Mouse (Mus musculus) hindbrain, embryonic 16.5 days (tissue): Measurements from ENCODE around the gene Chmp5. TPM values are rescaled to one million over a fixed set of nuclear protein-coding genes. Genes with fewer than 3 reads are reported as not detected.

ENCODE experiments used
- ATAC-seq: fragments of 200-750 bp; cut with Nextera tagmentation; 2 replicates; pipeline ENCODE4 v1.8.0; 2017; ENCODE audit warnings: moderate TSS enrichment, moderate library complexity
- H3K27ac ChIP-seq: fragments of 300-500 bp; sonication (generic); 2 replicates; pipeline ENCODE4 v1.5.1; 2014; ENCODE audit warnings: low read depth, mild to moderate bottlenecking, control low read depth, low read length, moderate library complexity
- H3K27me3 ChIP-seq: fragments of 300-500 bp; sonication (generic); replicated peaks from 2 replicates; pipeline ENCODE4 v1.6.1; 2014; ENCODE audit warnings: low read length; ENCODE audit not compliant: control insufficient read depth, insufficient read depth
- H3K36me3 ChIP-seq: fragments of 300-500 bp; sonication (generic); 2 replicates; pipeline ENCODE4 v1.6.1; 2014; ENCODE audit warnings: mild to moderate bottlenecking, low read length, moderate library complexity, mixed read lengths; ENCODE audit not compliant: control insufficient read depth, insufficient read depth
- H3K4me1 ChIP-seq: fragments of 300-500 bp; sonication (generic); 2 replicates; pipeline ENCODE4 v1.6.1; 2014; ENCODE audit warnings: low read depth, low read length; ENCODE audit not compliant: control insufficient read depth, insufficient read depth
- H3K4me2 ChIP-seq: fragments of 300-500 bp; sonication (generic); 2 replicates; pipeline ENCODE4 v1.6.1; 2014; ENCODE audit warnings: mild to moderate bottlenecking, low read length, control low read depth, moderate library complexity
- H3K4me3 ChIP-seq: fragments of 300-500 bp; sonication (generic); 2 replicates; pipeline ENCODE4 v1.5.1; 2014; ENCODE audit warnings: mild to moderate bottlenecking, low read length, control low read depth, moderate library complexity
- H3K9ac ChIP-seq: fragments of 300-500 bp; sonication (generic); 2 replicates; pipeline ENCODE4 v1.6.1; 2014; ENCODE audit warnings: low read depth, mild to moderate bottlenecking, control low read depth, low read length, moderate library complexity
- H3K9me3 ChIP-seq: fragments of 300-500 bp; sonication (generic); 2 replicates; pipeline ENCODE4 v1.6.1; 2014; ENCODE audit warnings: mild to moderate bottlenecking, low read length, moderate library complexity; ENCODE audit not compliant: control insufficient read depth
- WGBS: fragments of 180-500 bp; shearing (Covaris S2); extraction: QIAGEN DNeasy Blood & Tissue Kit; methylation state at CpG from one replicate; pipeline ENCODE4 v1.1.7; 2014; 5-methylcytosine and 5-hydroxymethylcytosine counted together
- polyA plus RNA-seq: library from polyadenylated mRNA; unstranded; fragments of >200 nt; fragmentation: Nextera tagmentation; extraction: Ambion mirVana; gene quantifications from 2 replicates; pipeline ENCODE4 v1.2.1, GENCODE M21; 2015

Chmp5 gene
- polyA plus RNA-seq, 1 experiment from 2014 or later = 147 TPM

DNA sequence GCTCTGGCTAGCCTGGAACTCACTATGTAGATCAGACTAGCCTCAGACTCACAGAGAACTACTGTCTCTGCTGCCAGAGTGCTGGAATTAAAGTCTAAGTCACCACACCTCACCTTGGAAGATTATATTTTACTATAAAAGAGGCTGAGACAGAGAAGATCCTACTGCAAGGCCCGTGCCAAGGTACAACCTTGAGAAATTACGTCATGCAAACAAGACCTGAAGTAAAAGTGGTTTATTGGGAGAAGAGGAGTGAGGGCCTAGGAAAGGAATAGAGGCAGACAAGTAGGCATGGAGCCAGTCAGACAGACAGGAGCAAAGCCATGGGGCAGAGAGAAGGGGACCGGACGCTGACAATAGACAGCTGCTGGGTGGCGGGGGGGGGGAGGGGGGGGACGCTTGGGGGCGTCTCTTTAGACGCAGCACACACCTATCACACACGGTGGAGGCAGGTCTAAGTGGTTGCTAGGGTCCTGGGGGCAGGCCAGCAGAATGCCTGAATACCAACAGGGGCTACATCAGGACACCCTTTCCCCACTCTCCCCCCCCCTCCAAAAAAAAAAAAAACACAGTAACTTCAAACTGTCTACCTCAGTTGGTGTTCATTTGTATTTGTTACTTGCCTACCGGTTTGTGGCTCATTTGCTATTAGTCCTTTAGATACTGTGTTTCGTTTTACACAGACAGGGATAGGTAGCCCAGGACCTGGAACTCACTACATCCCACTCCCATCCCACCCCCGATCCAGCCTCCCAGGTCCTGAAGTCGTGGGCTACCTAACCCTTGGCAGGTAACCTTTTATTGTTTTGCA lies 21.8 kb downstream of the Chmp5 start:
- Histone ChIP-seq H3K27me3 (no peaks in the 10 kb centered on the region), H3K9ac (peak overlapping the region; percentile 91), H3K36me3 (peaks cover 13% of the 10 kb centered on the region; the same call in 1 of the 2 replicates), H3K4me3 (peak overlapping the region; percentile 96), H3K4me1 (peaks cover 17% of the 10 kb centered on the region), H3K4me2 (peak overlapping the region; percentile 80), H3K27ac (peak overlapping the region; percentile 93), H3K9me3 (no peaks in the 10 kb centered on the region)
- ATAC-seq = peak; percentile 22; the same call in 1 of the 2 replicates
- 14% methylated on average over 9 of the region's 13 CpGs for WGBS

DNA sequence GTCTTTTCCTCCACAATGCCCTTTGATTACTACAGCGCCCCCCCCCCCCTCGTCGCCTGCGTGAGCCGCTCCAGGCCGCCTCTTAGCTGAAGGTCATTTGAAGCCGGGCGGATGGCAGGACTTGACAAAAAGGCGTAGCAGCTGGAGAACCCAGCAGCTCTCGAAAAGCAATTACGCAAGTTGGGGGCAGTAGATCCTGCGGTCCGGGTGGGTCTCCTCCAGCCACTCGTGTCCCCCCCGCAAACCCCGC lies 22.3 kb downstream of the Chmp5 start:
- 0% methylated on average over 15 of the region's 16 CpGs for WGBS
- Histone ChIP-seq H3K4me3 (peak overlapping the region; percentile 96), H3K36me3 (peaks cover 11% of the 10 kb centered on the region; the same call in 1 of the 2 replicates), H3K4me1 (peaks cover 17% of the 10 kb centered on the region), H3K9ac (peak overlapping the region; percentile 91), H3K9me3 (no peaks in the 10 kb centered on the region), H3K27ac (peak overlapping the region; percentile 93), H3K27me3 (no peaks in the 10 kb centered on the region), H3K4me2 (peak overlapping the region; percentile 80)
- no peak; the same call in 1 of the 2 replicates for ATAC-seq

DNA sequence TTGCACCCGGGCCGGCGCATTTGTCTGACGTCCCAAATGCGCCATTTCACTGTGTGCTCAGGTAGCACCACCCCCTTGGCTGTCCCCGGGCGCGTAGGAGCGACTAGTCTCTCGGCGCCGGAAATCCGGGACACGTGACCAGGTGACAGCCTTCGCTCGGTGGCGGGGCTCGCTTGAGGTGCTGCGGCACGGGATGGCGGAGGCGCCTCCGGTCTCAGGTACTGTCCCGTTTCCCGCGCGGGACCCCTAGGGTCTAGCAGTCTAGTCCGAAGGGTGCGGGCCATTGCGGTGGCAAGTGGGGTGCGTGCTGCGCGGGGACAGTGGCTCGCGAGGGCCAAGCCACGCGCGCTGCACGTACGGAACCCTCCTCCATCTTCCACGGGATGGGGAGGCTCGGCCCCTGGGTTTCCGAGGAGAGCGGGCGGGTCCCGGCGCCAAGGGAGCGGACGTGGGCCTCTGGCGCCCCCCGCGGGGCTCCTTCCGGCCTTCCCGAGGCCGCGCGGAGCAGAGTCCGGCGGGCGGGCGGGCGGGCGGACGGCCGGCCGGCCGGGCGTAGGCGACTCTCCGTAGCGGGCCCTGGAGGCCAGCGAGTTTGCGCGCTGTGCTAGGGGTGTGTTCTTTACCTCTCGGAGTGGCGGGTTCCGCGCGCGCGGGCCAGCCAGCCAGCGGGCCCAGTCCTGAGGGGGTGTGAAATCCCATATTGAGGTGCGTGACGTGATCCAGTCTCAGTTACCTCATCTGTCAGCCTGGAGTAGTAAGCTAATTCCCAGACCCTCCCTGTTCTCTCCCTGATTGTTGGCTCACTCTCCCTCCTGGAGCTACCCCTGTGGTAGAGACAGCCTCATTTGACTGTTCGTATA lies 22.9 kb downstream of the Chmp5 start, which contains the start of gene Nfx1:
Gene Nfx1, plus strand, starts transcription at position 65 of the 860 bp plus-strand sequence.
- Histone ChIP-seq H3K4me3 (peak within 1 kb of the TSS; percentile 96), H3K4me1 (peaks cover 17% of the 10 kb centered on the region), H3K9me3 (no peaks in the 10 kb centered on the region), H3K9ac (peak within 1 kb of the TSS; percentile 91), H3K4me2 (peak within 1 kb of the TSS; percentile 80), H3K27me3 (no peaks in the 10 kb centered on the region), H3K36me3 (peaks cover 6% of the 10 kb centered on the region; the same call in 1 of the 2 replicates), H3K27ac (peak within 1 kb of the TSS; percentile 93)
- WGBS = under 1% methylated on average over 68 of the region's 85 CpGs
- ATAC-seq = peak; percentile 97

DNA sequence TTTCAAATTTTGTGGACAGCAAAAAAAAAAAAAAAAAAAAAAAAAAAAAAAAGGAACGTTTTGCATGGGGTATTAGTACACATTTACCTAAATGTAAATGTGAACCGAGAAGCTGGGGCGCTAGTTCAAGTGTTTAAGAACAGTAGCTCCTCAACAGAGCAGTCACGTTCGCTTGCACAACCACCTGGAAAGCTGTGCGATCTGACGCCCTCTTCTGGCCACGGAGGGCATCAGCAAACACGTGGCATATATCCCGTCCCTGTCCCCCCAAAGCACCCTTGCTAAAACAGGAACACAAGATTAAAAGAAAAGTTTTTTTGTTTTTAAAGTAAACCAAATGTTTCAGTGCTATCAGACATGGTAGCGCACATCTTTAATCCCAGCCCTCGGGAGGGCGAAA lies 23.5 kb downstream of the Chmp5 start:
- peak overlapping the region; percentile 91; the same call in 1 of the 2 replicates for H3K9ac ChIP-seq
- ATAC-seq = no peak
- H3K4me1 ChIP-seq = peaks cover 17% of the 10 kb centered on the region
- no peaks in the 10 kb centered on the region for H3K27me3 ChIP-seq
- peak overlapping the region; percentile 78 for H3K4me2 ChIP-seq
- H3K4me3 ChIP-seq = peak overlapping the region; percentile 96
- WGBS = 26% methylated on average over 13 of the region's 13 CpGs
- H3K27ac ChIP-seq = no peak overlapping the region
- no peaks in the 10 kb centered on the region for H3K9me3 ChIP-seq
- 0 out of 2 replicates have a peak, but pooled peaks cover 1% of the 10 kb centered on the region for H3K36me3 ChIP-seq

DNA sequence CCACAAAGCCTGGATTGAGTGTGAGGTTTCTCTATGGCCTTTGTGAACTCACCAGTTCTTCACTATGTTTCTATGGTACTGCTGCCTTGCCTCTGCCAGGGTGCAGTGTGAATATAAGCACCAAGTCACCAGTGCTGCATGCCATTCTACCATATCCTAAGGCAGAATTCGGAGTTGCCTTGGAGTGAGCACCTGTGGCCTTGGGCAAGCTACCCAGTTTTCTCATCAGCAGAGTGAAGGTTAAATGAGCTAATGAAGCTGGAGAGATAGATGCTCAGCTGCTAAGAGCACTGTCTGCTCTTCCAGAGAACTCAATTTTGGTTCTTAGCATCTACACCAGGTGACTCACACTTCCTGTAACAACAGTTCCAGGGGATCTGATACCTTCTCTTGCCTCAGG lies 25.8 kb downstream of the Chmp5 start:
- WGBS = 91% methylated on average over 1 of the region's 1 CpGs
- Histone ChIP-seq H3K4me1 (peaks cover 17% of the 10 kb centered on the region), H3K9me3 (no peaks in the 10 kb centered on the region), H3K4me2 (no peak overlapping the region), H3K36me3 (peaks cover 5% of the 10 kb centered on the region; the same call in 1 of the 2 replicates), H3K9ac (no peak overlapping the region), H3K27ac (no peak overlapping the region), H3K4me3 (no peak overlapping the region), H3K27me3 (no peaks in the 10 kb centered on the region)
- ATAC-seq = no peak

DNA sequence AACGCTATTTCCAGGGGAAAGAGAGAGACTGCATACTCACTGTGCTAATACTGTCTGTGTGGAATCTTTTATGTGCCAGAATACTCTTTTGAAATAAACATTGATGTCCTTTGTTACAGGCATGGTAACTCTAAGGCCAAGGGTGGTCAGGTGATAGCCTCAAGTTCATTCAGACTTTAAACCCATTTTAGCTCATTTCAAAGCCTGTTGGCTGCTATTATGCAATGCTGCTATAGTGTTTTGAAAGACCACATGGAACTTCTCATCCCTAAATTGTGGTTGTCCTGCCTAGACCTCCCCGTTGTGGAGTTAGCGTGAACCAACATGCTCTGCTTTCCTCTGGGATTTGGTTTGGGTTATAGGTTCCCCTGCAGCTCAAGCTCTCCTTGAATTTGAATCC lies 27.5 kb downstream of the Chmp5 start:
- H3K9ac ChIP-seq = no peak overlapping the region
- H3K4me2 ChIP-seq = no peak overlapping the region
- H3K9me3 ChIP-seq = no peaks in the 10 kb centered on the region
- H3K27ac ChIP-seq = no peak overlapping the region
- 96% methylated on average over 3 of the region's 3 CpGs for WGBS
- no peak overlapping the region for H3K4me3 ChIP-seq
- no peaks in the 10 kb centered on the region for H3K27me3 ChIP-seq
- H3K36me3 ChIP-seq = peaks cover 7% of the 10 kb centered on the region; the same call in 1 of the 2 replicates
- peaks cover 11% of the 10 kb centered on the region for H3K4me1 ChIP-seq
- ATAC-seq = no peak

DNA sequence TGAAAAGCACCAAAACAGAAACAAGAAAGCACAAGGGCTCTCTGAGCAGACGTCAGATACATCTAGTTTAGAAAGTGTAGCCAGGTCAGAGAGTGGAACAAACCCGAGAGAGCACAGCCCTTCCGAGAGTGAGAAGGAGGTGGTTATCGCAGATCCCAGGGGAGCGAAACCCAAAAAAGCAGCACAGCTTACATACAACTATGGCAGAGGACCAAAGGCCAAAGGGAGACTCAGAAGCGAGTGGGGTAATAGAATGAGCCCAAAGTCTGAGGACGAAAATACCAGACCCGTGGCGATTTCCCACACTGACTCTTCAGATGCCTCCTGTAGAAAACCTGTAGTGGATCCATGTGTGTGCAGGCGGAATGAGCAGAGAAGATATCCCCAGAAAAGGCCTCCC lies 28.4 kb downstream of the Chmp5 start:
- H3K4me2 ChIP-seq = no peak overlapping the region
- H3K4me1 ChIP-seq = peaks cover 11% of the 10 kb centered on the region
- H3K4me3 ChIP-seq = no peak overlapping the region
- H3K27me3 ChIP-seq = no peaks in the 10 kb centered on the region
- no peak overlapping the region for H3K9ac ChIP-seq
- H3K9me3 ChIP-seq = no peaks in the 10 kb centered on the region
- H3K36me3 ChIP-seq = peaks cover 7% of the 10 kb centered on the region; the same call in 1 of the 2 replicates
- ATAC-seq = no peak
- H3K27ac ChIP-seq = no peak overlapping the region
- WGBS = 92% methylated on average over 10 of the region's 10 CpGs

DNA sequence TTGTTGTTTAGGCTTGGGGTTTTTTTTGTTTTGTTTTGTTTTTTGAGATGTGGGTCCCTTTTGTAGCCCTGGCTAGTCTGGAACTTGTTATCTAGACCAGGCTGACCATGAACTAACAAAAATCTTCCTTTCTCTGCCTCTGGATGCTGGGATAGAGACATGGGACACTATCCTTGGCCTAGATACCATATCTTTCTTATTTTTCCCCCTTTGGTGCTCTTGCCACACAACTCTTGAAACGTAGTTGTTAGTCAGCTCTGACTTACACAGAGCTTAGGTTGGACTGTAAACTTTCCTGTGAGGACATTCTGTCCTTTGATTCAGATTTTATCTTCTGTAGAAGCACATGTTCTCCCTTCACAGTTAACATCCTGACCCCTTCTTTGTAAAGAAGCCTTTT lies 31.2 kb downstream of the Chmp5 start:
- Histone ChIP-seq H3K27me3 (no peaks in the 10 kb centered on the region), H3K27ac (no peak overlapping the region), H3K36me3 (peaks cover 7% of the 10 kb centered on the region), H3K4me2 (no peak overlapping the region), H3K9me3 (no peaks in the 10 kb centered on the region), H3K4me3 (no peak overlapping the region), H3K4me1 (no peaks in the 10 kb centered on the region), H3K9ac (no peak overlapping the region)
- no peak for ATAC-seq
- WGBS = 96% methylated on average over 1 of the region's 1 CpGs

DNA sequence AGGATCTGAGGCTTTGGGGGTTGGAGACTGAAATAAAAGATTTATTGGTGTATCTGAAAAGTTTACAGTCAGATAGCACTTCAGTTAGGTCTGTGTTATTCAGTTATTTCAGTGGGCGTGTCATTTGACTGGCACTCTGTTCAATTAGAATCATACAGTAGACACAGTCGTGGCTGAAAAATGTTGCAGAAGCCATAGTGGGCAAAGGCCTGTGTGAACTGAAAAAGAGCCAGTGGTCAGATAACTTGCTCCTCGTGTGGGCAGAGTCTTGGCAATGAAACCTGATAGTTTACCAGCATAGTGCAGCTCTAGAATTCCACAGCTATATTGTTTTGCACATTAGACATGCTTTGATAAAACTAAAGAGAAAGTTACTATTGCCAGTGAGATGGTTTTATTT lies 34.3 kb downstream of the Chmp5 start:
- WGBS = 81% methylated on average over 3 of the region's 3 CpGs
- no peak for ATAC-seq
- H3K36me3 ChIP-seq = peaks cover 25% of the 10 kb centered on the region

More for the DNA sequence above, 34.3 kb downstream of the Chmp5 start:
- H3K9me3 ChIP-seq = no peaks in the 10 kb centered on the region
- H3K4me2 ChIP-seq = no peak overlapping the region
- H3K27me3 ChIP-seq = no peaks in the 10 kb centered on the region
- no peaks in the 10 kb centered on the region for H3K4me1 ChIP-seq
- no peak overlapping the region for H3K9ac ChIP-seq
- H3K27ac ChIP-seq = no peak overlapping the region
- H3K4me3 ChIP-seq = no peak overlapping the region
